Mouse (Mus musculus): ENCODE measurements around the gene Fnip2.

GRCm38 (mm10) chr3:79415081-79415480 is 152.5 kb downstream of the Fnip2 start:
- no peak for TF ChIP-seq POLR2A (IDR thresholded peaks at IDR 0.05; ENCODE audit: insufficient read length, low read depth)
- no peak for TF ChIP-seq CEBPB (IDR thresholded peaks at IDR 0.05; ENCODE audit: insufficient read depth, poor library complexity, severe bottlenecking)
- TF ChIP-seq TCF12 (IDR thresholded peaks at IDR 0.05; ENCODE audit: insufficient read depth, poor library complexity, severe bottlenecking) = no peak
- no peak for TF ChIP-seq E2F4 (IDR thresholded peaks at IDR 0.05; ENCODE audit: insufficient read depth)
- TF ChIP-seq USF1 (IDR thresholded peaks at IDR 0.05; ENCODE audit: low read depth) = no peak
- TF ChIP-seq TCF3 (IDR thresholded peaks at IDR 0.05; ENCODE audit: insufficient read length, low read depth) = no peak
- no peak for TF ChIP-seq POLR2AphosphoS2 (IDR thresholded peaks at IDR 0.05; ENCODE audit: insufficient read length, low read depth)
- TF ChIP-seq MYOD1 (IDR thresholded peaks at IDR 0.05; ENCODE audit: control insufficient read depth in 1 of 3, insufficient read length in 2 of 3, low read depth in 2 of 3) = no peak
- no peak for TF ChIP-seq MAX (IDR thresholded peaks at IDR 0.05; ENCODE audit: low read depth)

Data from myocyte (in vitro differentiated cells).